Mouse (Mus musculus): Measurements from ENCODE around the gene Kiz. TPM values are rescaled to one million over a fixed set of nuclear protein-coding genes. Genes with fewer than 3 reads are reported as not detected.

Gene Kiz
- polyA plus RNA-seq, 1 experiment from 2014 or later = 26.2 TPM

GRCm38 (mm10) chr2:146877423-146878098 is 21.9 kb downstream of the Kiz start:
- Histone ChIP-seq H3K27me3 (ENCODE audit: low read depth, poor library complexity, severe bottlenecking) (no peaks in the 10 kb centered on the region), H3K27ac (no peak overlapping the region), H3K9me3 (replicated peaks) (no peaks in the 10 kb centered on the region), H3K4me1 (no peaks in the 10 kb centered on the region), H3K4me3 (no peak overlapping the region), H3K36me3 (no peaks in the 10 kb centered on the region)
- no peak for DNase-seq (ENCODE audit: low spot score)
- 95% methylated on average over 1 of the region's 1 CpGs for WGBS

DNA sequence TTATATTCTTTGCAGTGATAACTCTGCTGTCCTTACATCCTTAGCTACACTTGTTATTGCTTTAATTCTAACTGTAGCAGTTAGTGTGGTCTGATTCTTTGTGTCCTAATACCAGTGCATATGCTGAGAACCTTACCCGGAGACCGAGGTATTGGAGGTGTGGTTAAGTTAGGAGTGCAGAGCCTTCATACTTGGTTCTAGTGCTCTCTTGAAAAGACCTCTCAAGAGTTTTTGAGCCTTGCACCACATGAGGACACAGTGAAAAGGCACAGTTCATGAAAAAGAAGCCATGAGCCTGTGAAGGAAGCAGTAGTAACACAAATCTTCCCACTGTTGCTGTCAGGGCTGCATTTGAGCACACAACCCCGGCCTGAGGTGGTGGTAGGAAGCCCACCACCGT is 26.0 kb downstream of the Kiz start:
- 91% methylated on average over 4 of the region's 4 CpGs for WGBS
- H3K27me3 ChIP-seq (ENCODE audit: low read depth, poor library complexity, severe bottlenecking) = no peaks in the 10 kb centered on the region
- no peak for DNase-seq (ENCODE audit: low spot score)

DNA sequence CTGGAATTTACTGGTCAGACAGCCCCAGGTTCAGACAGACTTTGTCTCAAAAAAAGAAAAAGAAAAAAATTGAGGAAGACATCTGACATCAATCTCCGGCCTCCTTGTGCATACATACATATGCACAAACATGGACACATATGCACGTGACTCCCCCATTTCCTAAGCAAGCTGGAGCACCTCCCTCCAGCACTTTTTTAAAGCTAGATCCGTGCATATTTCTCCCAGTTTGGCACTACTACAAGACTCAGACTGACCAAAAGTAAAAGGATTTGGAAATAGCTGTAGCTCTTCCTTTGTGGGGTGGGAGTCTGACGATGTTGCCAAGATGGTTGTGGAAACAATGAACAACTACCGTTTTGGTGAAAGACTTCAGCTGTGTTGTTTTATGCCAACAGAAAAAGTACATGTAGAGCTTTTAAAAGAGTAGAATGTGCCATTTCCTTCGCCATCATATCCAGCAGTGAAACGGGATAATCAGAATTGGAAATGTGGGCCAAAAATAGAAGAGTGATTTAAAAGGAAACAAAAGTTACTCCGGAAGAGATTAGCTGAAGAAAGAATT is 28.7 kb downstream of the Kiz start:
- H3K36me3 ChIP-seq = peaks cover 1% of the 10 kb centered on the region; the same call in 1 of the 2 replicates
- H3K4me3 ChIP-seq = no peak overlapping the region
- WGBS = 90% methylated on average over 8 of the region's 8 CpGs
- DNase-seq (ENCODE audit: low spot score) = no peak
- H3K4me1 ChIP-seq = no peaks in the 10 kb centered on the region
- no peaks in the 10 kb centered on the region for H3K9me3 ChIP-seq (replicated peaks)
- no peak overlapping the region for H3K27ac ChIP-seq
- no peaks in the 10 kb centered on the region for H3K27me3 ChIP-seq (ENCODE audit: low read depth, poor library complexity, severe bottlenecking)

More for the DNA sequence above, 26.0 kb downstream of the Kiz start:
- Histone ChIP-seq H3K4me1 (no peaks in the 10 kb centered on the region), H3K36me3 (no peaks in the 10 kb centered on the region), H3K27ac (no peak overlapping the region), H3K4me3 (no peak overlapping the region), H3K9me3 (replicated peaks) (no peaks in the 10 kb centered on the region)

DNA sequence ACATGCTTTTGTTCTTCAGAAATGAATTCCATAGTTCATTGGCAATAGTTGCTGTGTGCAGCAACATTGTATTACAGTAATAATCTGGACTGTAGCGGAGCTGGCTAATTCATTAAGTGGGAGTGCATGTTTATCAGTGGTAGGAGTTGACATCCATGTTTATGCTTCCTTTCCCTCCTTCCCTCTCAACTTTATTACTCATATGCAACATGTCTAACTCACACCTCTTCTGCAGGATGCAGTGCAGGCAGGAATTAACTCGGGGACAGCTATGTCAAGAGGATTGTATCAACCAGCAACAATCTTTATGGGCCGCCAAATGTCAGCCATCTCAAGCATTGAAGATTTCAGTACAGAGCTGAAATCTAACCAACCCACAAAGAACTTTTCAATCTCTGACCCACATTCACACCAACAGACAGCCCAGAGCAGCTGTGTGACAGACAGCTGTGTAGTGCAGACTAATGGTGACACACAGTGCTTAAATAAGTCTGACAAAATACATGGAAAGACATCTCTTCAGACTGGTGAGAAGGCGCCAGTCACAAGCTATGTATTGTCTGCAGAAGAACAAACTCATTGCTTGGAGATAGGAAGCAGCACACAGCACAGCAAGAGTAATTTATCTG is 33.2 kb downstream of the Kiz start:
- no peak for DNase-seq (ENCODE audit: low spot score)
- Histone ChIP-seq H3K36me3 (peaks cover 14% of the 10 kb centered on the region), H3K4me3 (no peak overlapping the region), H3K27me3 (ENCODE audit: low read depth, poor library complexity, severe bottlenecking) (no peaks in the 10 kb centered on the region), H3K27ac (no peak overlapping the region), H3K4me1 (no peaks in the 10 kb centered on the region), H3K9me3 (replicated peaks) (no peaks in the 10 kb centered on the region)
- WGBS = 90% methylated on average over 4 of the region's 4 CpGs

- H3K4me3 ChIP-seq = no peak overlapping the region
- no peak for DNase-seq (ENCODE audit: low spot score)
- no peaks in the 10 kb centered on the region for H3K27me3 ChIP-seq (ENCODE audit: low read depth, poor library complexity, severe bottlenecking)
- H3K36me3 ChIP-seq = no peaks in the 10 kb centered on the region
- H3K4me1 ChIP-seq = no peaks in the 10 kb centered on the region
- H3K27ac ChIP-seq = no peak overlapping the region
- H3K9me3 ChIP-seq (replicated peaks) = no peaks in the 10 kb centered on the region
Measured at GRCm38 (mm10) chr2:146898977-146899376, 43.3 kb downstream of the Kiz start.

- 88% methylated on average over 3 of the region's 3 CpGs for WGBS
- Histone ChIP-seq H3K36me3 (no peaks in the 10 kb centered on the region), H3K4me1 (peaks cover 8% of the 10 kb centered on the region), H3K9me3 (replicated peaks) (no peaks in the 10 kb centered on the region), H3K27me3 (ENCODE audit: low read depth, poor library complexity, severe bottlenecking) (no peaks in the 10 kb centered on the region), H3K4me3 (no peak overlapping the region), H3K27ac (no peak overlapping the region)
- DNase-seq (ENCODE audit: low spot score) = no peak
Measured at GRCm38 (mm10) chr2:146916085-146916484, 60.4 kb downstream of the Kiz start.

DNA sequence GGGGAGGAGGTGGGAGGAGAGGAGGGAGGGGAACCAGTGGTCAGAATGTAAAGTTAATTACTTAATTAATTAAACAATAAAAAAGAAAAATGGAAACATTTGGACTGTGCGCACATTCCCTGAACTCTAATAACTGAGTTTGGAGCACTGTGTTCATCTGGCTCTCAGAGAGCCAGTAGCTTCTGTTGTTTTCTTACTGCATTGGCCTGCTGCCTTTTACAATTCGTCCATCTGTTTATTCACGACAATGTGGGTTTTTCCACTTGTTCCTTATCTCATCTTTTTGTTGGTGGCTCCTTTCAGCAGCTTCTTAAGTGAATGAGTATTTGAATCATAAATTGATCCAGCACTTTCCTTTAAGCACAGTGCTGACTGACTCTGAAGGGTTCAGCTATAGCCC is 62.1 kb downstream of the Kiz start:
- 88% methylated on average over 3 of the region's 3 CpGs for WGBS

GRCm38 (mm10) chr2:146920375-146921160 is 64.9 kb downstream of the Kiz start:
- no peak for DNase-seq (ENCODE audit: low spot score)
- peaks cover 10% of the 10 kb centered on the region for H3K4me1 ChIP-seq
- H3K9me3 ChIP-seq (replicated peaks) = no peaks in the 10 kb centered on the region
- no peaks in the 10 kb centered on the region for H3K36me3 ChIP-seq
- no peaks in the 10 kb centered on the region for H3K27me3 ChIP-seq (ENCODE audit: low read depth, poor library complexity, severe bottlenecking)
- no peak overlapping the region for H3K4me3 ChIP-seq
- WGBS = 32% methylated on average over 8 of the region's 8 CpGs
- H3K27ac ChIP-seq = no peak overlapping the region

More for the DNA sequence above, 62.1 kb downstream of the Kiz start:
- H3K4me3 ChIP-seq = no peak overlapping the region
- no peak overlapping the region for H3K27ac ChIP-seq
- no peaks in the 10 kb centered on the region for H3K27me3 ChIP-seq (ENCODE audit: low read depth, poor library complexity, severe bottlenecking)
- H3K9me3 ChIP-seq (replicated peaks) = no peaks in the 10 kb centered on the region
- no peak for DNase-seq (ENCODE audit: low spot score)
- H3K4me1 ChIP-seq = peaks cover 8% of the 10 kb centered on the region
- H3K36me3 ChIP-seq = no peaks in the 10 kb centered on the region

DNA sequence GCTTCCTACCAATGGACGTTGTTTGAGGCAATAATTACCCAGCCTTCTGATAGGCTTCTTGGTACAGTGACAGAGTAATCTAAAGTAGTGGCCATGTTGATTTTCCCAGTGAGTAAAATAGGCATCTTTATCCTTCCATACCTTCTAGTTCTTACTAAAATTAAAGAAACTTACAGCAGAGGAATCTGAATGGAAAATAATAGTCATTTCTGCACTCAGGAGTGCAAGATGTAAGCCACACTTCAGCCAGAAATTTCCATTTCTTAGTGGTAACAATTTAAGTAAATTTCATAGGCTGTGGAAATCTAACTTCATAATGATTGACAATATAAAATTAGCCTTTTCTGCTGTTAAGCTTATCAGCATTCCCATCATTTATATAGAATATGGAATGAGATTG is 69.6 kb downstream of the Kiz start:
- Histone ChIP-seq H3K9me3 (replicated peaks) (no peaks in the 10 kb centered on the region), H3K27ac (no peak overlapping the region), H3K27me3 (ENCODE audit: low read depth, poor library complexity, severe bottlenecking) (no peaks in the 10 kb centered on the region), H3K4me1 (peaks cover 8% of the 10 kb centered on the region), H3K4me3 (no peak overlapping the region), H3K36me3 (no peaks in the 10 kb centered on the region)
- WGBS = 96% methylated on average over 1 of the region's 1 CpGs
- no peak for DNase-seq (ENCODE audit: low spot score)

DNA sequence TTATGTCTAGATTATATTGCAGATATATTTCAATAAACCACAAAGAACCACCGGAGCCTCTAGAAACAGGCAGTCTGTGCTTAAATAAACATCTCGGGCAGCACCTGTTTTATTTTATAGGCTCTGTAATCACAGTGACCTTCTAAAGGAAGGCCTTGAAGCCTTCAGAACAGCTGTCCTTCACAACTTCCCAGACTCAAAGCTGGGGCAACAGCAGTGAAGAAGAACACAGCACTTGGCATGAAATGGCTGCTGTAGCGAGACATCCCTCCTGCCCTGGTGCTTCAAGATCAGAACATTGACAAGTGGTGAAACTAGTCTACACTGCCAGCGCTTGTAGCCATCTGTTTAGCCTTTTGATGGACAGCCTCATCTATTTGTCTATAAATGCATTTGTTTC is 70.2 kb downstream of the Kiz start:
- Histone ChIP-seq H3K27ac (no peak overlapping the region), H3K36me3 (no peaks in the 10 kb centered on the region), H3K4me1 (peaks cover 3% of the 10 kb centered on the region; the same call in 1 of the 2 replicates), H3K27me3 (ENCODE audit: low read depth, poor library complexity, severe bottlenecking) (no peaks in the 10 kb centered on the region), H3K4me3 (no peak overlapping the region), H3K9me3 (replicated peaks) (no peaks in the 10 kb centered on the region)
- no peak for DNase-seq (ENCODE audit: low spot score)
- 83% methylated on average over 4 of the region's 4 CpGs for WGBS

DNA sequence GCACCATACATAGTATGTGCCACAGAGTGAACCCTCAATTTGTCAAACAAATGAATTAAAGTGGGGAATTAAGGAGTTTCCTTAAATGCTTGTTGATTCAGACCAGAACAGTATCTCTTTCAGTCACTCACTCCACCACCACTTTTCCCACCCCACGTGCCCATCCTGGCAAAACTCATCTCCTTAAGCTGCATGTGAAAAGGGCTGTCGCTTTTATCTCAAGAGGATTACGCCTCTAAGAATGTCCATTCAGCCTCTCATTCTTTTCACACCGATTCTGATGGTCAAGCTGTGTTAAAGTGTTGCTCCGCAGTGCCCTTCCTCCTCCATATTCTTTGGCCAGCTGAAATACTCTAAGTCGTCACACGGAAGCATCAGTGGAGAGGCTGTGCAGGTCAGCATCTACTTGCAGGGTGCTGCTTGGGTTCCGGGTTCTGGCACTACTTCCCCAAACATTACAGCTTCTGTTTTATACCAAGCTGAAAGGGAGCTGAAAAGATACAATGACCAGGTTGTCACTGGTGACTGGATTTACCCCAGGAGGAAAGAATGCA is 92.6 kb downstream of the Kiz start:
- Histone ChIP-seq H3K36me3 (no peaks in the 10 kb centered on the region), H3K4me1 (no peaks in the 10 kb centered on the region), H3K27ac (no peak overlapping the region), H3K27me3 (ENCODE audit: low read depth, poor library complexity, severe bottlenecking) (no peaks in the 10 kb centered on the region), H3K4me3 (no peak overlapping the region), H3K9me3 (replicated peaks) (no peaks in the 10 kb centered on the region)
- DNase-seq (ENCODE audit: low spot score) = no peak
- WGBS = 59% methylated on average over 8 of the region's 8 CpGs

- WGBS = 38% methylated on average over 6 of the region's 6 CpGs
- Histone ChIP-seq H3K36me3 (no peaks in the 10 kb centered on the region), H3K4me1 (peaks cover 11% of the 10 kb centered on the region), H3K9me3 (replicated peaks) (no peaks in the 10 kb centered on the region), H3K27ac (no peak overlapping the region), H3K27me3 (ENCODE audit: low read depth, poor library complexity, severe bottlenecking) (no peaks in the 10 kb centered on the region), H3K4me3 (no peak overlapping the region)
- DNase-seq (ENCODE audit: low spot score) = no peak
Measured at GRCm38 (mm10) chr2:146956366-146956765, 100.7 kb downstream of the Kiz start.

All from limb, embryonic 10.5 days (tissue).